Mouse (Mus musculus): ENCODE results near the gene Sox5.

- no peak for TF ChIP-seq MAX (IDR thresholded peaks at IDR 0.05; ENCODE audit: low read length)
- no peak for TF ChIP-seq HCFC1 (IDR thresholded peaks at IDR 0.05; ENCODE audit: low read depth, low read length)
- no peak for TF ChIP-seq POLR2A (IDR thresholded peaks at IDR 0.05; ENCODE audit: low read depth, low read length)
- no peak for TF ChIP-seq JUND (conservative IDR thresholded peaks at IDR 0.05; ENCODE audit: low read depth, low read length)
These were observed 22.6 kb downstream of the Sox5 start for GRCm38 (mm10) chr6:144759193-144759592.

Data from CH12.LX (cell line).